In genomic region chr1:132095356-132096004, GRCm38 (mm10) we compare ENCODE assay signal across 8 mouse cellular contexts. TPM values are rescaled to one million over a fixed set of nuclear protein-coding genes. Genes with fewer than 3 reads are reported as not detected.
DNase-seq lines count a peak whose midpoint lies in the region; ATAC-seq and TF ChIP-seq lines count a peak whose summit lies in the region.

No protein-coding gene starts in this region.

- H3K4me1 ChIP-seq in heart, embryonic 14.5 days (ENCODE audit: control insufficient read depth in 2 of 2, insufficient read depth in 2 of 2, low read length in 2 of 2) = peaks cover 9 to 11% of the 10 kb centered on the region in 2 experiments
- no peaks in the 10 kb centered on the region for H3K4me1 ChIP-seq in lung, postnatal 0 days (ENCODE audit: insufficient read depth, low read depth, low read length)
- H3K4me1 ChIP-seq in midbrain, embryonic 15.5 days = no peaks in the 10 kb centered on the region

- H3K4me3 ChIP-seq in heart, embryonic 14.5 days (ENCODE audit: control insufficient read depth in 1 of 2, insufficient read depth in 1 of 2, low read depth in 1 of 2, low read length in 2 of 2) = no peak overlapping the region
- no peak overlapping the region for H3K4me3 ChIP-seq in lung, postnatal 0 days (ENCODE audit: low read depth, low read length)
- no peak overlapping the region for H3K4me3 ChIP-seq in midbrain, embryonic 15.5 days

- peak; percentile 4; the same call in 1 of the 2 replicates for TF ChIP-seq CTCF in lung, postnatal 0 days (IDR thresholded peaks at IDR 0.05)

- ATAC-seq in heart, embryonic 14.5 days (ENCODE audit: insufficient number of reproducible peaks, insufficient read depth, low FRiP score, low read depth) = peak; percentile 84
- peak; percentile 93 for ATAC-seq in lung, postnatal 0 days
- ATAC-seq in midbrain, embryonic 15.5 days (replicated peaks) = no peak
- ATAC-seq in erythroid progenitor cell, adult 5-6 weeks (replicated peaks; ENCODE audit: low FRiP score, poor library complexity, severe bottlenecking) = no peak

- WGBS in heart, embryonic 14.5 days = 20% methylated on average over 11 of the region's 11 CpGs
- 43% methylated on average over 11 of the region's 11 CpGs for WGBS in lung, postnatal 0 days
- 81% methylated on average over 11 of the region's 11 CpGs for WGBS in midbrain, embryonic 15.5 days

- peak; percentile 31 to 42 for DNase-seq in layer of hippocampus, postnatal 10 days (ENCODE audit: low spot score in 2 of 2)
- DNase-seq in layer of hippocampus, postnatal 25 days (ENCODE audit: extremely low spot score in 1 of 2, low spot score in 1 of 2) = no peak
- peak; percentile 88 for DNase-seq in cerebellum, adult 11 months
- DNase-seq in lung, postnatal 0 days (ENCODE audit: low spot score) = peak; percentile 65
- DNase-seq in right cerebral cortex, adult 18-20 months = no peak

- no peaks in the 10 kb centered on the region for H3K27me3 ChIP-seq in heart, embryonic 14.5 days (ENCODE audit: control insufficient read depth, insufficient read depth, low read length)
- H3K27me3 ChIP-seq in lung, postnatal 0 days (replicated peaks; ENCODE audit: insufficient read depth, low read length) = no peaks in the 10 kb centered on the region
- H3K27me3 ChIP-seq in midbrain, embryonic 15.5 days (replicated peaks) = no peaks in the 10 kb centered on the region

- no peaks in the 10 kb centered on the region for H3K36me3 ChIP-seq in heart, embryonic 14.5 days (ENCODE audit: control insufficient read depth, insufficient read depth, low read length)
- H3K36me3 ChIP-seq in lung, postnatal 0 days (ENCODE audit: insufficient read depth, low read length) = no peaks in the 10 kb centered on the region
- no peaks in the 10 kb centered on the region for H3K36me3 ChIP-seq in midbrain, embryonic 15.5 days (replicated peaks)

- H3K9ac ChIP-seq in heart, embryonic 14.5 days (ENCODE audit: low read length) = no peak overlapping the region
- H3K9ac ChIP-seq in lung, postnatal 0 days (replicated peaks; ENCODE audit: low read depth) = no peak overlapping the region
- no peak overlapping the region for H3K9ac ChIP-seq in midbrain, embryonic 15.5 days

- H3K9me3 ChIP-seq in heart, embryonic 14.5 days (ENCODE audit: control insufficient read depth, low read length) = no peaks in the 10 kb centered on the region
- H3K9me3 ChIP-seq in lung, postnatal 0 days (ENCODE audit: low read length) = no peaks in the 10 kb centered on the region
- no peaks in the 10 kb centered on the region for H3K9me3 ChIP-seq in midbrain, embryonic 15.5 days

- H3K27ac ChIP-seq in heart, embryonic 14.5 days (replicated peaks in 1 of 2; ENCODE audit: control insufficient read depth in 1 of 2, insufficient read depth in 1 of 2, low read depth in 2 of 2, low read length in 2 of 2) = peak overlapping the region; percentile 36 to 39; a peak in 3 of 4 replicates
- H3K27ac ChIP-seq in lung, postnatal 0 days (ENCODE audit: low read length) = no peak overlapping the region
- no peak overlapping the region for H3K27ac ChIP-seq in midbrain, embryonic 15.5 days

- TF ChIP-seq EP300 in lung, postnatal 0 days (IDR thresholded peaks at IDR 0.05) = peak; percentile 45; the same call in 1 of the 2 replicates

- H3K4me2 ChIP-seq in heart, embryonic 14.5 days (ENCODE audit: low read length) = no peak overlapping the region
- H3K4me2 ChIP-seq in lung, postnatal 0 days (replicated peaks; ENCODE audit: low read depth, low read length) = no peak overlapping the region
- no peak overlapping the region for H3K4me2 ChIP-seq in midbrain, embryonic 15.5 days

RNA-seq across cellular contexts. Expression of gene Mfsd4a, which starts 27.6 kb away (rescaled TPM):
- total RNA-seq in layer of hippocampus, postnatal 10 days (2021) = 10 to 100 TPM; 32.1 to 33.6 TPM
- total RNA-seq in layer of hippocampus, postnatal 25 days (2021) = 10 to 100 TPM; 61.3 to 72.8 TPM
- 12.6 and 13.3 TPM in 2 replicates for polyA plus RNA-seq in heart, embryonic 14.5 days (2014; fragmentation: Nextera tagmentation; extraction: Ambion mirVana)
- 7.5 and 8.4 TPM in 2 replicates for polyA plus RNA-seq in lung, postnatal 0 days (2015; fragmentation: Nextera tagmentation; extraction: Ambion mirVana)
- polyA plus RNA-seq in midbrain, embryonic 15.5 days (2015; fragmentation: Nextera tagmentation; extraction: Ambion mirVana) = 7.8 and 8.5 TPM in 2 replicates
- total RNA-seq in erythroid progenitor cell, adult 5-6 weeks (2015; ENCODE audit: low replicate concordance) = 0.72 TPM in 1 of 2 replicates, not detected in the other
- 0.15 and 5.4 TPM in 2 replicates for total RNA-seq in erythroid progenitor cell, adult 5-6 weeks (2017; ENCODE audit: low replicate concordance)

RNA-seq across cellular contexts. Expression of gene Cdk18, which starts 44.0 kb away (rescaled TPM):
- 10 to 100 TPM; 19.3 to 23.4 TPM for total RNA-seq in layer of hippocampus, postnatal 10 days (2021)
- 10 to 100 TPM; 24.4 to 25.7 TPM for total RNA-seq in layer of hippocampus, postnatal 25 days (2021)
- polyA plus RNA-seq in heart, embryonic 14.5 days (2014; fragmentation: Nextera tagmentation; extraction: Ambion mirVana) = 2.7 and 2.9 TPM in 2 replicates
- polyA plus RNA-seq in lung, postnatal 0 days (2015; fragmentation: Nextera tagmentation; extraction: Ambion mirVana) = 6.5 and 6.9 TPM in 2 replicates
- polyA plus RNA-seq in midbrain, embryonic 15.5 days (2015; fragmentation: Nextera tagmentation; extraction: Ambion mirVana) = 1.1 and 1.5 TPM in 2 replicates
- not detected in 2 replicates for total RNA-seq in erythroid progenitor cell, adult 5-6 weeks (2015; ENCODE audit: low replicate concordance)
- 0.13 TPM in 1 of 2 replicates, not detected in the other for total RNA-seq in erythroid progenitor cell, adult 5-6 weeks (2017; ENCODE audit: low replicate concordance)

Comparison
In these comparisons a context has a peak if more than half of its experiments do, and no peak if none do; other contexts are left out.
1. DNase-seq: peak in layer of hippocampus, postnatal 10 days (2 of 2), cerebellum, adult 11 months (single experiment) and lung, postnatal 0 days (single experiment); none in layer of hippocampus, postnatal 25 days (0 of 2) and right cerebral cortex, adult 18-20 months (single experiment).
2. ATAC-seq: peak in heart, embryonic 14.5 days (single experiment) and lung, postnatal 0 days (single experiment); none in midbrain, embryonic 15.5 days (single experiment) and erythroid progenitor cell, adult 5-6 weeks (single experiment).
3. H3K27ac ChIP-seq: peak in heart, embryonic 14.5 days (2 of 2); none in lung, postnatal 0 days (single experiment) and midbrain, embryonic 15.5 days (single experiment).
4. RNA of gene Mfsd4a, which starts 27.6 kb away (total RNA-seq): 61.3 to 72.8 TPM in layer of hippocampus, postnatal 25 days and 32.1 to 33.6 TPM in layer of hippocampus, postnatal 10 days; 0.15 to 5.4 TPM in erythroid progenitor cell, adult 5-6 weeks; every median in the first group is over 4 times any median in the second.
5. RNA of gene Cdk18, which starts 44.0 kb away (total RNA-seq): 24.4 to 25.7 TPM in layer of hippocampus, postnatal 25 days and 19.3 to 23.4 TPM in layer of hippocampus, postnatal 10 days; 0.13 TPM in erythroid progenitor cell, adult 5-6 weeks; every median in the first group is over 10 times any median in the second.